Mouse (Mus musculus): ENCODE results near the gene Pde4a. TPM values are rescaled to one million over a fixed set of nuclear protein-coding genes. Genes with fewer than 3 reads are reported as not detected.
"Not testable (repeated sequence)": the region's sequence is repeated elsewhere in the genome, so short reads cannot be mapped to it uniquely, and the experiment has no call there.

Gene Pde4a
- total RNA-seq, 2 experiments from 2014 or later = 52.5 to 59.1 TPM

- no peak for DNase-seq
These were observed 17.9 kb downstream of the Pde4a start for GRCm38 (mm10) chr9:21183421-21183820.

DNA sequence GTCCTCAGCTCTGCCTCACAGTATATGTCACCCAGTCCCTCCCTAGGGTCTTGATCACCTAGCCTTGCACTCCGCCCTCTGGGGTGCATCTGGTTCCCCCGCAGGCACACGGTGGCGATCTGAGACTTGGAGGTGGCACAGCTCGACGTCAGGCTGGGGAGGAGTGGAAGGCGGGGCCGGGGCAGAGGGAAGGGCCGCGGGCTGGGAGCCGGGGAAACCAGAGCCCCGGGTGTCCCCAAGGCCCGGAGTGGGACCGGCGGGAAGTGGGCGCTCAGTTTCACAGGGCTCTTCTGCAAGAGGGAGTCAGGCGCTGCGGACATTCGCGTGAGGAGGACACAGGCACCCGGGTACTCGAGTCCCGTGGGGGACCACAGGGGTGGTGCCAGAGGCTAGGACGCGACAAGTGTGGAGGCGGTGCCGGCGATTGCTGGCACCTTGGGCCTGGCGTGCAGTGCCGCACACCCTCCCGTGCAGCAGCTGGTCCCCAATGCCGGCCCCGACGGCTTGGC is 18.4 kb downstream of the Pde4a start:
- DNase-seq = peak; percentile 82 to 84

DNA sequence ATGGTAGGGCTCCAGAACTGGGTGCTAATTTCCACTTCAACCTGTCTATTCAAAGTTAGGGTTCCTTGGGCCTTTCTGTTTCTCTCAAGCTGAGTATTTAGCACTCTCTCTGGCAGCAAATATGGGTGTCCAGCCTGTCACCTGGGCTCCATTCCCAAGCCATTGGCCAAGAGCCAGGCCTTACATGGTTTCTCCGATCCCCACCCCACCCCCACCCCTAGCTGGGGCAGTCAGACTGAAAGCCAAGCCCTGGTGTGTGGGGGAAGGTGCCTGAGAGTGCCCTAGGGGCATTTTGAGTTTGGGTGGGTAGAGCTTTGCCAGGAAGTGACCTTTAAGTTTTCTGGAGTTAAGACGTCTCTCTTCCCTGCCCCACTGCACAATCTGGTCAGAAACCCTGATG is 19.2 kb downstream of the Pde4a start:
- DNase-seq = peak; percentile 77 to 81

GRCm38 (mm10) chr9:21185436-21185835 is 19.9 kb downstream of the Pde4a start:
- DNase-seq = peak; percentile 62 to 74

GRCm38 (mm10) chr9:21189905-21190304 is 24.4 kb downstream of the Pde4a start:
- DNase-seq = no peak

DNA sequence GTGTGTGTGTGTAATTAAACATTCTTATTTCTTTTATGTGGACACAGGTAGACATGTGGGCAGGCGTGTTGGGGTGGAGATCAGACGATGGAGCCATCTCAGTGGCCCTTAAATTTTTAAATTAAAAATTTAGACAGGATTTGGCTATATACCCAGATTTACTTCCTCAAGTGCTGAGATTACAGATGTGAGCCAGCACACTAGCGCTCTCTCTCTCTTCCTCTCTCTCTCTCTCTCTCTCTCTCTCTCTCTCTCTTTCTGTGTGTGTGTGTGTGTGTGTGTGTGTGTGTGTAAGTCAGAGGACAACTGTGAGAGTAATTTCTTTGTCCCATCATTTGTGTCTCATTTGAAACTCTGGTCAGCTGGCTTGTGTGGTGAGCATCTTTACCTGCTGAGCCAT is 25.2 kb downstream of the Pde4a start:
- DNase-seq = no peak

GRCm38 (mm10) chr9:21193786-21194185 is 28.3 kb downstream of the Pde4a start:
- DNase-seq = no peak

DNA sequence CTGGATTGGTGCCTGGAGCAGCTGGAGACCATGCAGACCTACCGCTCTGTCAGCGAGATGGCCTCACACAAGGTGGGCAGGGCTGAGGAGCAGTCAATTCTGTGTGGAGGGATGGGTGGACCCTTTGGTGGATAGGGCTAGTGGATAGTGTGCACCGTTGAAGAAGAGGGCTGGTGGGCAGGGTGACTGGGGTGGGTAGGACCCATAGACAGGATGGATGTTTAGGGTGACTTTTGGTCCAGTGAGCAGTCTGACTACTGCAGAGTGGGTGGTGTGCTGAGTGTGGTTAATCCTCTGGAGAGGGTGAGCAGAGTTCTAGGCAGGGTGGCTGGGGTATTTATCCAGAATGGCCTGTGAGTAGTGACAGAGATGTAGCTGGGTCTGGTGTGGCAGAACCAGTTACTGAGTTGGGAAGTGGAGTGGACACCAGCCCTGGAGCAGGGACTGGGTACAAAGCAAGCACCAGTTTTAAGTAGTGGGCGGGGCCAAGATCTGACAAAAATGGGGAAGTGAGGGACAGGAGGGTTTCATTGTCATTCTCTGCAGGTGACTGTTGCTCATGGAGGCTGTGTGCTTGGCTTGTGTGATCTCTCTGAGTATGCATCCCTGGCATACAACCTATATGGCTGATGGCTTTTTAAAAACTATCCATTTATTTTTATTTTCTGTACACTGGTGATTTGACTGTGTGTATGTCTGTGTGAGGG is 29.4 kb downstream of the Pde4a start:
- DNase-seq = no peak

- not testable (repeated sequence) for DNase-seq
These were observed 30.4 kb downstream of the Pde4a start for GRCm38 (mm10) chr9:21195736-21196505.

GRCm38 (mm10) chr9:21196521-21197433 is 31.3 kb downstream of the Pde4a start:
- DNase-seq = no peak

DNA sequence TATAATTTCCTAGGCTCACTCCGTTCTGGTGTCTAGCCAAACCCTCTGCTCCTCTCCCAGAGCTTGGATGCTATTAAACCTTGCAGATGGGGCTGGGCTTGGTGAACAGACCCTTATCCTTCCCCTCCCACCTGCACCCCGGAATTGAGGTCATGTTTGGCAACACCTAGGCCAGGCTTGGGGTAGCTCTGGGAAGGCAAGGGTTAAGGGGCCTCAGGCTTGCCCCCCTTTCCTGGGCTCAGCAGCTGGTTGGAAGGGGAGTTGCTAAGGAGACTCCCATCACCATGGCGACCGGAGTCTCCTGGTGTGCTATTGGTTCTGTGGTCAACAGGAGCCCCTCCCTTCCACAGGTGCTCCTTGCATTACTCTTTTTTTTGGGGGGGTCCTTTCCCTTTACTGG is 32.5 kb downstream of the Pde4a start:
- DNase-seq = no peak

- no peak for DNase-seq
These were observed 33.4 kb downstream of the Pde4a start for GRCm38 (mm10) chr9:21198960-21199359.

DNA sequence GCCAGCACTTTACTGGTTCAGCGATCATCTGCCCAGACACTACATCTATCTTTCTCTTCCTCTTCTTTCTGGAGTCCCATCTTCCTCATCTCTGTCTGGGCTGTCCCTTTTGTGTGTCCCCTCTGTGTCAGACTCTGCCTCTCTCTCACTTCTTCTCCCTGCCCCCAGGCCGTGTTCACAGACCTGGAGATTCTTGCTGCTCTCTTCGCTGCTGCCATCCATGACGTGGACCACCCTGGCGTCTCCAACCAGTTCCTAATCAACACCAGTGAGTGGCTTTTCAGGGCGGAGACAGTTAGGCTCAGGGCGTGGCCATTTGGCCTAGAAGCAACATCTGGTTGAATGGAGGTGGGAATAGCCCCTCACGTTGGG is 38.6 kb downstream of the Pde4a start:
- DNase-seq = no peak

GRCm38 (mm10) chr9:21204528-21205272 is 39.2 kb downstream of the Pde4a start:
- DNase-seq = no peak

DNA sequence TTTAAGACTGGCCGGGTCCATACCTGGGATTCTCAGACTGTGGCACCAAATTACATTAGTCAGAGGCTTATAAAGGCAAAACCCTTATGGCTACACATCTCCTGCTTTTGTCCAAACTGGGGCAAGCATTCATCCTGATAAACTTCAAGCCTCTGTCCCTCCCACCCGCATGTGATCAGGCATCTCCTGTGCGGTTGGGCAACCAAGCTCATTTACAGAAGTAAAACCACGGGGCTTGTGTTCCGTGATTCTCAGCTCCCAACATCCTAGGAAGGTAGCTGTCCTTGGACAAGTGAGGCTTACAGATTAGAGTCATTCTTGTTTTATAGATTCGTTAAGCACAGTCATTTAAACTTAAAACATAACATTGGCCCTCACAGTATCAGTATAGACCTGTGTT is 41.3 kb downstream of the Pde4a start:
- DNase-seq = no peak

GRCm38 (mm10) chr9:21208626-21209025 is 43.1 kb downstream of the Pde4a start:
- no peak for DNase-seq

- no peak for DNase-seq
These were observed 45.3 kb downstream of the Pde4a start for GRCm38 (mm10) chr9:21210821-21211220.

DNA sequence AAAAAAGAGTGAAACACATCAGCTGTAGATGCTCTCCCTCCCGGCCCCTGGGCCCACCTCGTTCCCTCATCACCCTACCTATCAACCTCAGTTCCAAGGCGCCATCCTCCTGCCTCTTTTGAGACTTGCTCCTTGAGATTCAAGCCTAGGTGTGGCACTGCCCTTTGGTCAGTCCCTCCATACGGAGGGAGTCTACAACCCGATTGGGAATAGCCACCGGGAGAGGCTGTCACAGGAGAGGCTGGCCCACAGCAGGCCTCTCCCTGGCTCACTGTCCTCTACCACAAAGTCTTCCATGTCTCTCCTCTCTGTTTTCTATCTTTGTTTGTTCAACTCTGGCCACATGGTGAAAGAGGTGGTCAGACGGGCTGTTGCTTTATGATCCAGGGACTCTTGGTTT is 46.1 kb downstream of the Pde4a start:
- DNase-seq = no peak

DNA sequence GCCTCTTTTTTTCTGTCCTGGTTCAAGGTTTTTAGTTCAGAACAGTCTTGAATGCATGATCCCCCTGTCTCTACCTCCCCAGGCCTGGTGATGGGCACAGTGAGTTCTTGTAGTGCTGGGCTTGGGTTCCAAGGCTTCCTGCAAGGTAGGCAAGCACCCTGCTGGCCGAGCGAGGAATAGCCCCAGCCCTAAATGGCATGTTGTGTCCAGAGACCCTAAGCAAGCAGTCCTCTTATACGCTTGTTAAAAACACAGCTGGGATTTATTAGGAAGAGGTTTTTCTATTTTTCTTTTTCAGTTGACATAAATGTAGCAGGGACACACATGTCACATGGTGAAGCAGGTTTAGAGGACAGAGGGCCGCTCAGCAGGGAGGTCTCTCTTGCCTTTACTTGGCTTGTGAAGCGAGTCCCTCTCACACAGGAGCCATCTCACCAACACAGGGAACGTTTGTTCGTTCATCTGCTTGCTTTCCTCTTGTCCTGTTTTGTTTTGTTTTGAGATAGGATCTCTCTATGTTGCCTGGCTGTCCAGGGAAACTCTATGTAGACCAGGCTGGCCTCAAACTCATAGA is 48.2 kb downstream of the Pde4a start:
- DNase-seq = no peak

DNA sequence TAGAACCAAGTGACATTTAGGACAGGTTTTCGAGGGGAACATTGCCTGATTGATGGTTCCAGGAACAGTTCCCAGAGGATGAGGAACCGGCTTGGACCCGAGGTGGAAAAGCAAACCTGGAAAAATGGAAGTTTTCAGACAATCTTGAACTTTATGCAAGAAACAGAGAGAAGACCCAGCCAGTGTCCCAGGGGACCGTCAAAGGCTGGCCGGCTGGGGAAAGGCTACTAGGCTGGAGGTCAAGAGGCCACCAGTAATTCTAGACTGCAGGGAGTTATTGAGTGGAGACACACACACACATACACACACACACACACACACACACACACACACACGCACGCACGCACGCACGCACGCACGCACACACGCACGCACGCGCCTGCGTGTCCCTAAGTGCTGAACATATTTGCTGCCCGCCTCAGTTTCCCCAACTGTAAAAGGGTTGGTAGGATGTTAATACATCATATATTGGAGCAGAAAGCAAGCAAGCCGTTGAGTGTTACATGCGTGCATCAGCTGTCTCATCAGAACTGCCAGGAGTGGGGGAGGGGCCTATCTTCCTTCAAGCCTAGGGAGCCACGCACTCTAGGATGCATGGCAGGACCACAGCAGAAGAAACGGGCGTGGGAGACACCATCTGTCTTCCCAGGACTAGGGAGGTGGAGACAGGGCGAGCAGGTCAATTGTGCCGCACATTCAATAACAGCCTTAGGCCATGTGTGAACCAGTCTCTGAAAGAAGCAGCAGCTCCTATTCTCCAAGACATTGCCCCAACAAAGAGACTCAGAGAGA is 50.7 kb downstream of the Pde4a start:
- DNase-seq = no peak

DNA sequence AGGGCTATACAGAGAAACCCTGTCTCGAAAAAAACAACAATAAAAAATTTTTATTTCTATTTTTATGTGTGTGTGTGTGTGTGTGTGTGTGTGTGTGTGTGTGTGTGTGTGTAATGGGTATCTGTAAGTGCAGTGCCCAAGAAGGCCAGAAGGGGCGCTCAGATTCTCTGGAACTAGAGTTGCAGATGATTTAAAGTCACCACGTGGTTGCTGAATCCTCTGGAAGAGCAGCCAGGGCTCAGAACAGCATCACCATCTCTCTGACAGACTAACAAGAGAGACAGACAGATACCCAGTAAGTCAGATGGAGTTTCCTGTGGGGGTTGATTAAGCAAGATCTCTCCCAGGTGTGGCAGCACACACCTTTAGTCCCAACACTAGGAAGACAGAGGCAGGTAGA is 54.3 kb downstream of the Pde4a start:
- no peak for DNase-seq
